ENCODE assay signal across 23 mouse cellular contexts in the genomic region with DNA sequence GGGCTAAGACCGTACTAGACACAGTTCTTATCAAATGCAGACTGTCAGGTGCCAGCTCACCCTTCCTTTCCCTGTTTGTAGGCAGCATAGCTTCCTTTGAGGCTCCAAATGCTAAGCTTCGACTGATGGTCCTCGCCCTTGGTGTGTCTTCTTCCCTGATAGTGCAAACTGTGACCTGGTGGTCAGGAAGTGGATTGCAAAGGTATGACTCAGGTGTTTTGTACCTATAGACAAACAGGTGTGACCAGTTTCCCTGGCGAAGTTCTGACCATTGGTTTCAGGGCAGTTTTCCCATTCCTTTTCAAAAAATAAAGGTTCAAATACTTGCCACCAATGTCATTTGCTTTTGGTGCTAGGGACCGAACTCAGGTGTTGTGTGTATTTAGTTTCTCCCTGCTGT. TPM values are rescaled to one million over a fixed set of nuclear protein-coding genes. Genes with fewer than 3 reads are reported as not detected.
"Had no signal": no experiment of that assay in that cellular context is flagged by ENCODE, and none has a peak within 500 bp of the region (broad histone marks: within the 10 kb centered on the region; RNA-seq: fewer than 3 reads in every experiment).

No protein-coding gene starts in this region.

- DNase-seq: gastrocnemius, postnatal 14 days; gastrocnemius, postnatal 36 days; heart, adult 18-20 months; heart, postnatal 10 days; heart, postnatal 36 days; kidney, adult 11 months; kidney, adult 2 months; kidney, adult 9 months; kidney, postnatal 14 days; kidney, postnatal 4 days; liver had no signal

RNA-seq across cellular contexts. Expression of a gene that starts 5.9 kb away (rescaled TPM):
- total RNA-seq: gastrocnemius, adult 18-20 months; gastrocnemius, adult 8-10 months; gastrocnemius, postnatal 14 days; gastrocnemius, postnatal 36 days; heart, adult 18-20 months; heart, adult 8-10 months; heart, postnatal 10 days; heart, postnatal 36 days; hematopoietic stem cell, adult 5-6 weeks had no signal
- polyA plus RNA-seq: heart, embryonic 10.5 days; heart, embryonic 12.5 days; heart, embryonic 14.5 days; heart, embryonic 16.5 days; hindbrain, embryonic 11.5 days; limb, embryonic 10.5 days; limb, embryonic 12.5 days; liver, embryonic 11.5 days had no signal
